Mouse (Mus musculus) erythroblast, embryonic 14.5 days (primary cell): ENCODE data around the gene Dscaml1.

Source experiments
- GATA1 ChIP-seq: IDR thresholded peaks from 2 replicates; pipeline ENCODE4 v1.6.1; 2012; ENCODE audit warnings: low read length, inconsistent platforms, mixed read lengths
- TAL1 ChIP-seq: IDR thresholded peaks from 3 replicates; pipeline ENCODE4 v1.6.1; 2012; ENCODE audit warnings: low read length, inconsistent platforms, mixed read lengths

- TF ChIP-seq TAL1: no peak
- TF ChIP-seq GATA1: no peak
These were observed 206.1 kb downstream of the Dscaml1 start for GRCm38 (mm10) chr9:45632520-45632919.
